Mouse (Mus musculus) megakaryocyte, adult 5-6 weeks (primary cell): ENCODE results near the gene Olfr583. TPM values are rescaled to one million over a fixed set of nuclear protein-coding genes. Genes with fewer than 3 reads are reported as not detected.

Experiments used
- ATAC-seq: 2 replicates; pipeline ENCODE4 v1.8.0; 2016; ENCODE audit warnings: mild to moderate bottlenecking, inconsistent platforms; ENCODE audit not compliant: poor library complexity, severe bottlenecking
- total RNA-seq, 2 experiments: library from RNA; stranded (forward) in 1 of 2; stranded (reverse) in 1 of 2; fragments of 153-499, 151-499 nt in 1 of 2; fragments of 221-1000, 200-1000 nt in 1 of 2; gene quantifications; 2 replicates each; pipeline versions ENCODE4 v1.2.3 to v1.2.4; 2015 to 2017

Olfr583 gene
- total RNA-seq (2015) (not detected in 2 replicates), total RNA-seq (2017) (not detected in 2 replicates)

DNA sequence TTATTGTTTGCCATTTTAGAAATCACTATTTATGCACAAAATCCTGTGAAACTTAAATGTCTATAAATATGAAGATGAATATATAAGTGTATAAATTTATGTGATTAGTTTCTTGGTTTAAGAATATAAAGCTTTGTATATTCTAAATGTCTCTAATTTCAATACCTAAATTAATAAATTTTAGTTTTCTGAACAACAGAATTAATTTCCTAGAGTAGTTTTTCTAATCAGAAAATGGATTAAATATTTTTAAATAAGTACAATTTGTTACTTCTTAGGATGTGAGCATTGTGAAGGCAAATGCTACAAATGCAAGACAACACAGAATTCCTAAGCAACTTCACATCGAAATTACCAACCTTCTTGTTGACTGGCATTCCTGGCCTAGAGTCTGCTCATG is at the start of gene Olfr583:
Gene Olfr583 (plus strand): TSS at position 301 of the 400 bp plus-strand sequence.
- no peak for ATAC-seq

DNA sequence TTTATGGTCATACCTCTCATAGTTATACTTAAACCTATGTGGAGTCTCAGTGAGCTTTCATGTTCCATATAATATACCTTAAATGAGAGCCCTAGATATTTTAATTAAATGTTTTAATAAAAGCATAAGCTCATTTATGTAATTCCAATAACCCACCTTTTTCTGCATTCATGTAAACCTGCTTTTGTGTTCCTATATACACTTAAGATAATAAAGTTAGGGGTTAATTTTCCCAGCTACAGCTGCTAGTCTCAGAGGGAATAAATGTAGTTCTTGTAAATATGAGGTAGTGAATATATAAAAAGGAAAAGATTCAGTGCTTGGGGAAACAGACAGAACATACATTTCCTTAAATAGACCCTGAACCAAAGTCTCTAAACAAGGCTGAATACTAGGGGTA is 13.4 kb upstream of the Olfr583 start, which contains the start of gene Olfr582:
Gene Olfr582 (plus strand): TSS at position 301 of the 400 bp plus-strand sequence.
- ATAC-seq: no peak

DNA sequence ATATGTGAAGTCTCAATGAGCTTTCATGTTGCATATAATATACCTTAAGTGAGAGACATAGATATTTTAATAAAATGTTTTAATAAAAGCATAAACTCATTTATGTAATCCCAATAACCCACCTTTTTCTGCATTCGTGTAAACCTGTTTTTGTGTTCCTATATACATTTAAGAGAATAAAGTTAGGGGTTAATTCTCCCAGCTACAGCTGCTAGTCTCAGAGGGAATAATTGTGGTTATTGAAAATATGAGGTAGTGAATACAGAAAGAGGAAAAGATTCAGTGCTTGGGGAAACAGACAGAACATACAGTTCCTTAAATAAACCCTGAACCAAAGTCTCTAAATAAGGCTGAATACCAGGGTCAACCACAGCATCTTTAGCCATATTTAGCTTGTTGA is 30.5 kb downstream of the Olfr583 start, which contains the start of gene Olfr584:
Gene Olfr584 (plus strand): TSS at position 301 of the 400 bp plus-strand sequence.
- ATAC-seq: no peak

DNA sequence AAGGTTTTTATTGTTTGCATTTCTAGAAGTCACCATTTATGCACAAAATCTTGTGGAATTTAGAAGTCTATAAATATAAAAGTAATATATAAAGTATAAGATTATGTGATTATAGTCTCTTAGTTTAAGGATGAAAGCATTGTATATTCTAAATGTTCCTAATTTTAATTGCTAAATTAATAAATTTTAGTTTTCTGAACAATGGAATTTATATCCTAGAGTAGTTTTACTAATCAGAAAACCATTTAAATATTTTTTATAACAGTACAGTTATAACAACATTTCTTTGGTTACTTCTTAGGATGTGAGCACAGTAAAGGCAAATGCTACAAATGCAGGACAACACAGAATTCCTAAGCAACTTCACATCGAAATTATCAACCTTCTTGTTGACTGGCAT is 46.3 kb downstream of the Olfr583 start, which contains the start of gene Olfr585:
Gene Olfr585 (plus strand): TSS at position 301 of the 400 bp plus-strand sequence.
- no peak for ATAC-seq

Other genes with a start within 250 kb of the Olfr583 start
- gene Olfr564, start 247.8 kb upstream of the Olfr583 start, total RNA-seq (2015): not detected in 2 replicates
- not detected in 2 replicates for gene Olfr564, start 247.8 kb upstream of the Olfr583 start, total RNA-seq (2017)
- gene Olfr566, start 192.5 kb upstream of the Olfr583 start, total RNA-seq (2015): not detected in 2 replicates
- not detected in 2 replicates for gene Olfr566, start 192.5 kb upstream of the Olfr583 start, total RNA-seq (2017)
- gene Olfr568, start 174.2 kb upstream of the Olfr583 start, total RNA-seq (2015): not detected in 2 replicates
- gene Olfr568, start 174.2 kb upstream of the Olfr583 start, total RNA-seq (2017): not detected in 2 replicates
- gene Olfr569, start 160.4 kb upstream of the Olfr583 start, total RNA-seq (2015): not detected in 2 replicates
- not detected in 2 replicates for gene Olfr569, start 160.4 kb upstream of the Olfr583 start, total RNA-seq (2017)
- not detected in 2 replicates for gene Olfr570, start 156.7 kb upstream of the Olfr583 start, total RNA-seq (2015)
- gene Olfr570, start 156.7 kb upstream of the Olfr583 start, total RNA-seq (2017): not detected in 2 replicates
- gene Olfr571, start 133.8 kb upstream of the Olfr583 start, total RNA-seq (2015): not detected in 2 replicates
- not detected in 2 replicates for gene Olfr571, start 133.8 kb upstream of the Olfr583 start, total RNA-seq (2017)
- gene Olfr572, start 126.9 kb upstream of the Olfr583 start, total RNA-seq (2015): not detected in 2 replicates
- not detected in 2 replicates for gene Olfr572, start 126.9 kb upstream of the Olfr583 start, total RNA-seq (2017)
- not detected in 2 replicates for gene Olfr573-ps1, start 108.7 kb upstream of the Olfr583 start, total RNA-seq (2015)
- gene Olfr573-ps1, start 108.7 kb upstream of the Olfr583 start, total RNA-seq (2017): not detected in 2 replicates
- gene Olfr574, start 102.8 kb upstream of the Olfr583 start, total RNA-seq (2015): not detected in 2 replicates
- gene Olfr574, start 102.8 kb upstream of the Olfr583 start, total RNA-seq (2017): not detected in 2 replicates
- gene Olfr575, start 92.5 kb upstream of the Olfr583 start, total RNA-seq (2015): not detected in 2 replicates
- not detected in 2 replicates for gene Olfr575, start 92.5 kb upstream of the Olfr583 start, total RNA-seq (2017)
- gene Olfr576, start 88.6 kb upstream of the Olfr583 start, total RNA-seq (2015): not detected in 2 replicates
- gene Olfr576, start 88.6 kb upstream of the Olfr583 start, total RNA-seq (2017): not detected in 2 replicates
- not detected in 2 replicates for gene Olfr577, start 75.4 kb upstream of the Olfr583 start, total RNA-seq (2015)
- not detected in 2 replicates for gene Olfr577, start 75.4 kb upstream of the Olfr583 start, total RNA-seq (2017)
- gene Olfr578, start 62.0 kb upstream of the Olfr583 start, total RNA-seq (2015): not detected in 2 replicates
- gene Olfr578, start 62.0 kb upstream of the Olfr583 start, total RNA-seq (2017): not detected in 2 replicates
- gene Olfr582, start 13.3 kb upstream of the Olfr583 start, total RNA-seq (2015): not detected in 2 replicates
- gene Olfr582, start 13.3 kb upstream of the Olfr583 start, total RNA-seq (2017): not detected in 2 replicates
- gene Olfr584, start 30.6 kb downstream of the Olfr583 start, total RNA-seq (2015): not detected in 2 replicates
- gene Olfr584, start 30.6 kb downstream of the Olfr583 start, total RNA-seq (2017): not detected in 2 replicates
- gene Olfr585, start 46.4 kb downstream of the Olfr583 start, total RNA-seq (2015): not detected in 2 replicates
- not detected in 2 replicates for gene Olfr585, start 46.4 kb downstream of the Olfr583 start, total RNA-seq (2017)
- gene Olfr586, start 74.3 kb downstream of the Olfr583 start, total RNA-seq (2015): not detected in 2 replicates
- gene Olfr586, start 74.3 kb downstream of the Olfr583 start, total RNA-seq (2017): not detected in 2 replicates
- not detected in 2 replicates for gene Olfr588-ps1, start 89.6 kb downstream of the Olfr583 start, total RNA-seq (2015)
- gene Olfr588-ps1, start 89.6 kb downstream of the Olfr583 start, total RNA-seq (2017): not detected in 2 replicates
- gene Olfr589, start 105.1 kb downstream of the Olfr583 start, total RNA-seq (2015): not detected in 2 replicates
- gene Olfr589, start 105.1 kb downstream of the Olfr583 start, total RNA-seq (2017): not detected in 2 replicates
- not detected in 2 replicates for gene Olfr591, start 127.0 kb downstream of the Olfr583 start, total RNA-seq (2015)
- not detected in 2 replicates for gene Olfr591, start 127.0 kb downstream of the Olfr583 start, total RNA-seq (2017)
- gene Olfr592, start 133.5 kb downstream of the Olfr583 start, total RNA-seq (2015): not detected in 2 replicates
- gene Olfr592, start 133.5 kb downstream of the Olfr583 start, total RNA-seq (2017): not detected in 2 replicates
- gene Olfr593, start 160.6 kb downstream of the Olfr583 start, total RNA-seq (2015): not detected in 2 replicates
- not detected in 2 replicates for gene Olfr593, start 160.6 kb downstream of the Olfr583 start, total RNA-seq (2017)
- not detected in 2 replicates for gene Olfr594, start 165.7 kb downstream of the Olfr583 start, total RNA-seq (2015)
- gene Olfr594, start 165.7 kb downstream of the Olfr583 start, total RNA-seq (2017): not detected in 2 replicates
- not detected in 2 replicates for gene Usp17ld, start 201.2 kb downstream of the Olfr583 start, total RNA-seq (2015)
- not detected in 2 replicates for gene Usp17ld, start 201.2 kb downstream of the Olfr583 start, total RNA-seq (2017)